Mouse (Mus musculus): ENCODE data around the gene Nf2.

- TF ChIP-seq CTCF (IDR thresholded peaks at IDR 0.05; ENCODE audit: extremely low read depth, insufficient read depth, insufficient read length, insufficient replicate concordance) (no peak), POLR2A (IDR thresholded peaks at IDR 0.05; ENCODE audit: low read depth, low read length) (no peak)
These were observed 22.0 kb downstream of the Nf2 start for GRCm38 (mm10) chr11:4827340-4827739.
